Mouse (Mus musculus) neural tube, embryonic 11.5 days (tissue): ENCODE results near the gene Pde4d. TPM values are rescaled to one million over a fixed set of nuclear protein-coding genes. Genes with fewer than 3 reads are reported as not detected.

Experiments used
- ATAC-seq: fragments of 200-750 bp; cut with Nextera tagmentation; 2 replicates; pipeline ENCODE4 v1.8.0; 2017; ENCODE audit warnings: moderate number of reproducible peaks, mild to moderate bottlenecking, moderate TSS enrichment, moderate library complexity; ENCODE audit not compliant: insufficient read depth, low FRiP score, low TSS enrichment
- DNase-seq: peaks from one replicate; pipeline ENCODE4 v3.0.0-alpha.2; 2015; ENCODE audit warnings: low spot score
- H3K27ac ChIP-seq: fragments of 300-500 bp; sonication (generic); 2 replicates; pipeline ENCODE4 v1.5.1; 2014; ENCODE audit warnings: low read depth, mild to moderate bottlenecking, low read length
- H3K27me3 ChIP-seq: fragments of 300-500 bp; sonication (generic); 2 replicates; pipeline ENCODE4 v1.6.1; 2014; ENCODE audit warnings: mild to moderate bottlenecking, low read length, mixed read lengths; ENCODE audit not compliant: control insufficient read depth, insufficient read depth
- H3K36me3 ChIP-seq: fragments of 300-500 bp; sonication (generic); 2 replicates; pipeline ENCODE4 v1.6.1; 2014; ENCODE audit warnings: mild to moderate bottlenecking, low read length, moderate library complexity, mixed read lengths; ENCODE audit not compliant: control insufficient read depth, insufficient read depth
- H3K4me1 ChIP-seq: fragments of 300-500 bp; sonication (generic); 2 replicates; pipeline ENCODE4 v1.6.1; 2014; ENCODE audit warnings: low read length, mixed read lengths; ENCODE audit not compliant: control insufficient read depth, insufficient read depth
- H3K4me2 ChIP-seq: fragments of 300-500 bp; sonication (generic); 2 replicates; pipeline ENCODE4 v1.6.1; 2014; ENCODE audit warnings: low read depth, mild to moderate bottlenecking, moderate library complexity
- H3K4me3 ChIP-seq: fragments of 300-500 bp; sonication (generic); 2 replicates; pipeline ENCODE4 v1.5.1; 2014; ENCODE audit warnings: low read depth, low read length
- H3K9ac ChIP-seq: fragments of 300-500 bp; sonication (generic); 2 replicates; pipeline ENCODE4 v1.6.1; 2014; ENCODE audit warnings: mild to moderate bottlenecking, low read length
- H3K9me3 ChIP-seq: fragments of 300-500 bp; sonication (generic); 2 replicates; pipeline ENCODE4 v1.6.1; 2016; ENCODE audit warnings: low read length; ENCODE audit not compliant: control insufficient read depth
- WGBS: fragments of 180-500 bp; shearing (Covaris S2); extraction: QIAGEN DNeasy Blood & Tissue Kit; methylation state at CpG from one replicate; pipeline ENCODE4 v1.1.7; 2014; 5-methylcytosine and 5-hydroxymethylcytosine counted together
- polyA plus RNA-seq: library from polyadenylated mRNA; unstranded; fragments of >200 nt; fragmentation: Nextera tagmentation; extraction: Ambion mirVana; gene quantifications from 2 replicates; pipeline ENCODE4 v1.2.1, GENCODE M21; 2014

Pde4d gene
- polyA plus RNA-seq, 1 experiment from 2014 or later = 11.1 TPM

- Histone ChIP-seq H3K9ac (no peak overlapping the region), H3K27ac (no peak overlapping the region), H3K9me3 (no peaks in the 10 kb centered on the region), H3K27me3 (no peaks in the 10 kb centered on the region), H3K36me3 (no peaks in the 10 kb centered on the region), H3K4me1 (no peaks in the 10 kb centered on the region), H3K4me2 (no peak overlapping the region), H3K4me3 (no peak overlapping the region)
- ATAC-seq (no peak), DNase-seq (no peak)
These were observed 1296.7 kb downstream of the Pde4d start for GRCm38 (mm10) chr13:109746492-109746891.

DNA sequence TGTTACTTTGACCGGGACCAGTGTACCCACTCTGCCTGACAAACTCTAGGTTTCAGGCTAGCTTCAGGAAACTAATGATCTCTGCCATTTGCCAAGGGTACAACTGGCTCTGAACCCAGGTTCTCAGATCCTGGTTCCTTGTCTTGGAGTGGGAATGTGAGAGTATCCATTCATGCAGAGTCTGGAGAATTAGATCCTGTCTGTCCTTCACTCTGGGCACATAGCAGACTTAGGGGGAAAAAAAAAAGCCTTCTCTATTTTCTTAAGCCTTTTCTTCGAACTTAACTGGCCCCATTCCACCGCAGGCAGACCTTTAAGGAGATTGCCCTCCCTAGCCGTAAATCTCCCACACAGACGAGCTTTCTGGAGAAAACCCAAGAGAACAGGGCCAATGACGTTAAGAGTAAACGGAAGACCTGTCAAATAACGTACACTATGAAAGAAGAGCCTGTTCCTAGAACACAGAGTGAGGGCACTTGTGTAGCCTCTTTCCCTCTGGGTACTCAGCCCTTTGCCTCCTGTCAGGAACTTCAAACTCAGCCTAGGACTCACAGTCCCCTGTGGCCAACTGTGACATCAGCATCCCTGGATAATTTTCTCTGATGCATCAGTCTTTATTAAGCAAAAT is 1302.6 kb downstream of the Pde4d start:
- 20% methylated on average over 8 of the region's 8 CpGs for WGBS
- ATAC-seq = no peak
- H3K9me3 ChIP-seq = no peaks in the 10 kb centered on the region

DNA sequence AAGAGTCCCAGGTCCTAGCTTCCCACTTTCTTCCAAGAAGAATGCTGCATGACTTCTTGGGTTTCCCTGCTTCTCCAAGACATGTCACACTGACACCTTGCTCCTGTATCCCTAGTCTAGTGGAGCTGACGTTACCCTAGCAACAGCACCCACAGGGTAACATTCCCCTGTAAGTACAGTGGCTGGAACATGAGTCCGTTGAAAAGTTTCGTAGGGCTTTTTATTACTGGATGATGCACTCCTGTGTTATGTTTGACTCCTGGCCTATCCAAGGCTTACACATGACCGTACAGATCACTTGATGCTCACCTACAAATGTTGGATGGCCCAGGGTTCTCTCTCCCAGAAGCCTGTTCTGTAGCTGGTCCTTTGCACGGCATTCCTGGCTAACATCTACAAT is 1307.1 kb downstream of the Pde4d start:
- no peaks in the 10 kb centered on the region for H3K36me3 ChIP-seq
- DNase-seq = no peak
- no peak overlapping the region for H3K9ac ChIP-seq
- no peak overlapping the region for H3K27ac ChIP-seq
- no peak overlapping the region for H3K4me2 ChIP-seq
- 90% methylated on average over 5 of the region's 5 CpGs for WGBS
- no peaks in the 10 kb centered on the region for H3K27me3 ChIP-seq
- no peaks in the 10 kb centered on the region for H3K9me3 ChIP-seq
- no peak for ATAC-seq
- no peak overlapping the region for H3K4me3 ChIP-seq
- 0 out of 2 replicates have a peak, but pooled peaks cover 3% of the 10 kb centered on the region for H3K4me1 ChIP-seq

More for the DNA sequence above, 1302.6 kb downstream of the Pde4d start:
- Histone ChIP-seq H3K4me1 (0 out of 2 replicates have a peak, but pooled peaks cover 3% of the 10 kb centered on the region), H3K36me3 (no peaks in the 10 kb centered on the region), H3K4me2 (no peak overlapping the region), H3K4me3 (no peak overlapping the region), H3K27ac (no peak overlapping the region), H3K27me3 (no peaks in the 10 kb centered on the region), H3K9ac (no peak overlapping the region)
- DNase-seq = no peak

- WGBS = 49% methylated on average over 5 of the region's 5 CpGs
- Histone ChIP-seq H3K27ac (no peak overlapping the region), H3K27me3 (no peaks in the 10 kb centered on the region), H3K9me3 (no peaks in the 10 kb centered on the region), H3K4me1 (no peaks in the 10 kb centered on the region), H3K36me3 (no peaks in the 10 kb centered on the region), H3K4me3 (no peak overlapping the region), H3K4me2 (no peak overlapping the region), H3K9ac (no peak overlapping the region)
- ATAC-seq = no peak
- DNase-seq = no peak
These were observed 1309.5 kb downstream of the Pde4d start for GRCm38 (mm10) chr13:109759201-109759600.

DNA sequence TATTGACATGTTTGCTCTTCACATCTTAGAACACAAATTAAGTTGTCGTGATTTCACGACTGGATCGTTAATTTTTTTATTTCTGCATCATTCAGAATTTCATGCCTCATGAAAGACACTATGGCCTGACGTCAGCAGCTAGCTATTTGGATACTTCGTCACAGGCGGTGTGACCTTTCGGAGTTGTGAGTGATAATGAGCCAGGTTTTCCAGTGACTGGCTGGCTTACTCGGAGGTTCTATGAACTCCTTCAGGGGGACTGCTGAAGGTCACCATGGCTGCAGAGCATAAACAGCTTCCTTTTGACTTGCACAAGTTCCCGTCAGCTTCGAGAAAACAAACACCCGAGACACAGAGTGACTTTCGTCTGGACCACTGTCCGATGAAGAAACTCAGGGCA is 1311.3 kb downstream of the Pde4d start:
- Histone ChIP-seq H3K27me3 (no peaks in the 10 kb centered on the region), H3K4me3 (no peak overlapping the region), H3K27ac (no peak overlapping the region), H3K4me1 (no peaks in the 10 kb centered on the region), H3K9me3 (no peaks in the 10 kb centered on the region), H3K9ac (no peak overlapping the region), H3K4me2 (no peak overlapping the region), H3K36me3 (no peaks in the 10 kb centered on the region)
- ATAC-seq (no peak), DNase-seq (no peak)
- 71% methylated on average over 13 of the region's 13 CpGs for WGBS

- no peaks in the 10 kb centered on the region for H3K9me3 ChIP-seq
- H3K4me3 ChIP-seq = no peak overlapping the region
- ATAC-seq (no peak), DNase-seq (no peak)
- no peak overlapping the region for H3K4me2 ChIP-seq
- H3K9ac ChIP-seq = no peak overlapping the region
- 58% methylated on average over 7 of the region's 7 CpGs for WGBS
- H3K4me1 ChIP-seq = 0 out of 2 replicates have a peak, but pooled peaks cover 5% of the 10 kb centered on the region
- H3K36me3 ChIP-seq = no peaks in the 10 kb centered on the region
- no peaks in the 10 kb centered on the region for H3K27me3 ChIP-seq
- no peak overlapping the region for H3K27ac ChIP-seq
These were observed 1325.0 kb downstream of the Pde4d start for GRCm38 (mm10) chr13:109774791-109775190.

DNA sequence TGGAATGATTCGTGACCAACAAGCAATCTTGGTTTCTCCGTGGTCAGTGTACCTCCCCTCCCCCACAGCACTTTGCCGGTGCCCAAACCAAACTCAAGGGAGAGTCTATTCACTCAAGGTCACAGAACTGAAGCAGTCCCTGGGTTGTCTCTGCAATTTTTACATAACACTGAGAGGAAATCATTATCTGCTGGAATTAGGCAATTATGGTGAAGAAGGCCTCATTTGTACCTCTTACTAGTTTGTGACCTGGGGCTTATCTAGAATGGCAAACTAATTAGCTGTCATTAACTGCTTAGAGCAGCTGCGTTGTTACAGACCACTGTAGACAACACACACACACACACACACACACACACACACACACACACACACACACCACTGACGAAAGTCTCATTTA is 1325.4 kb downstream of the Pde4d start:
- Histone ChIP-seq H3K9ac (no peak overlapping the region), H3K36me3 (no peaks in the 10 kb centered on the region), H3K4me2 (no peak overlapping the region), H3K4me3 (no peak overlapping the region), H3K27ac (no peak overlapping the region), H3K4me1 (0 out of 2 replicates have a peak, but pooled peaks cover 5% of the 10 kb centered on the region), H3K27me3 (no peaks in the 10 kb centered on the region), H3K9me3 (no peaks in the 10 kb centered on the region)
- WGBS = 28% methylated on average over 5 of the region's 5 CpGs
- DNase-seq (no peak), ATAC-seq (no peak)

GRCm38 (mm10) chr13:109776116-109776515 is 1326.4 kb downstream of the Pde4d start:
- H3K27ac ChIP-seq = no peak overlapping the region
- H3K27me3 ChIP-seq = no peaks in the 10 kb centered on the region
- no peaks in the 10 kb centered on the region for H3K36me3 ChIP-seq
- H3K9ac ChIP-seq = 0 out of 2 replicates have a peak overlapping the region, but pooled peaks have one; percentile 19
- DNase-seq (peak; percentile 91), ATAC-seq (peak; percentile 83)
- no peak overlapping the region for H3K4me3 ChIP-seq
- WGBS = 5% methylated on average over 11 of the region's 11 CpGs
- no peaks in the 10 kb centered on the region for H3K9me3 ChIP-seq
- H3K4me2 ChIP-seq = peak overlapping the region; percentile 35
- 0 out of 2 replicates have a peak, but pooled peaks cover 5% of the 10 kb centered on the region for H3K4me1 ChIP-seq

- WGBS = 36% methylated on average over 3 of the region's 3 CpGs
- Histone ChIP-seq H3K4me3 (no peak overlapping the region), H3K27ac (no peak overlapping the region), H3K36me3 (no peaks in the 10 kb centered on the region), H3K4me2 (no peak overlapping the region), H3K4me1 (0 out of 2 replicates have a peak, but pooled peaks cover 5% of the 10 kb centered on the region), H3K9me3 (no peaks in the 10 kb centered on the region), H3K27me3 (no peaks in the 10 kb centered on the region), H3K9ac (no peak overlapping the region)
- DNase-seq (no peak), ATAC-seq (no peak)
These were observed 1327.2 kb downstream of the Pde4d start for GRCm38 (mm10) chr13:109776995-109777394.
